Mouse (Mus musculus): ENCODE results near the gene Olfr373. TPM values are rescaled to one million over a fixed set of nuclear protein-coding genes. Genes with fewer than 3 reads are reported as not detected.
A peak's percentile ranks its signal among the peaks of the same experiment; 100 is the strongest.

The Olfr373 gene
- polyA plus RNA-seq, 1 experiment from 2014 or later, result 0.06 TPM

- peak; percentile 93 for DNase-seq (ENCODE audit: low spot score)
- H3K36me3 ChIP-seq, result peaks cover 40% of the 10 kb centered on the region
- WGBS, result 1% methylated on average over 18 of the region's 18 CpGs
- H3K27me3 ChIP-seq (ENCODE audit: insufficient read depth, poor library complexity, severe bottlenecking), result no peaks in the 10 kb centered on the region
- peak overlapping the region; percentile 99 for H3K27ac ChIP-seq
- peak overlapping the region; percentile 83 for H3K4me3 ChIP-seq
- H3K9me3 ChIP-seq, result no peaks in the 10 kb centered on the region
- H3K4me1 ChIP-seq, result peaks cover 30% of the 10 kb centered on the region
Observed at GRCm38 (mm10) chr8:72136302-72136978, 53.5 kb downstream of the Olfr373 start.

GRCm38 (mm10) chr8:72137431-72137830 is 54.5 kb downstream of the Olfr373 start:
- Histone ChIP-seq H3K4me3 (peak overlapping the region; percentile 83), H3K4me1 (peaks cover 28% of the 10 kb centered on the region), H3K9me3 (no peaks in the 10 kb centered on the region), H3K27me3 (ENCODE audit: insufficient read depth, poor library complexity, severe bottlenecking) (no peaks in the 10 kb centered on the region), H3K27ac (peak overlapping the region; percentile 99), H3K36me3 (peaks cover 50% of the 10 kb centered on the region)
- peak; percentile 72 for DNase-seq (ENCODE audit: low spot score)
- 86% methylated on average over 2 of the region's 2 CpGs for WGBS

GRCm38 (mm10) chr8:72138456-72138855 is 55.5 kb downstream of the Olfr373 start:
- 93% methylated on average over 5 of the region's 5 CpGs for WGBS
- Histone ChIP-seq H3K4me3 (no peak overlapping the region), H3K4me1 (peaks cover 18% of the 10 kb centered on the region), H3K27ac (peak overlapping the region; percentile 99; the same call in 1 of the 2 replicates), H3K9me3 (no peaks in the 10 kb centered on the region), H3K27me3 (ENCODE audit: insufficient read depth, poor library complexity, severe bottlenecking) (no peaks in the 10 kb centered on the region), H3K36me3 (peaks cover 60% of the 10 kb centered on the region)
- DNase-seq (ENCODE audit: low spot score), result peak; percentile 64

GRCm38 (mm10) chr8:72143256-72143824 is 60.4 kb downstream of the Olfr373 start:
- Histone ChIP-seq H3K4me3 (no peak overlapping the region), H3K36me3 (peaks cover 100% of the 10 kb centered on the region), H3K27me3 (ENCODE audit: insufficient read depth, poor library complexity, severe bottlenecking) (no peaks in the 10 kb centered on the region), H3K9me3 (no peaks in the 10 kb centered on the region), H3K27ac (no peak overlapping the region), H3K4me1 (peaks cover 26% of the 10 kb centered on the region)
- WGBS, result 84% methylated on average over 13 of the region's 13 CpGs
- DNase-seq (ENCODE audit: low spot score), result peak; percentile 43

- H3K27ac ChIP-seq, result no peak overlapping the region
- DNase-seq (ENCODE audit: low spot score), result peak; percentile 58
- no peaks in the 10 kb centered on the region for H3K9me3 ChIP-seq
- no peaks in the 10 kb centered on the region for H3K27me3 ChIP-seq (ENCODE audit: insufficient read depth, poor library complexity, severe bottlenecking)
- peaks cover 23% of the 10 kb centered on the region for H3K4me1 ChIP-seq
- H3K4me3 ChIP-seq, result no peak overlapping the region
- peaks cover 97% of the 10 kb centered on the region for H3K36me3 ChIP-seq
- 73% methylated on average over 5 of the region's 5 CpGs for WGBS
Observed at GRCm38 (mm10) chr8:72144345-72144975, 61.5 kb downstream of the Olfr373 start.

GRCm38 (mm10) chr8:72145511-72145910 is 62.5 kb downstream of the Olfr373 start:
- Histone ChIP-seq H3K36me3 (peaks cover 97% of the 10 kb centered on the region), H3K4me1 (peaks cover 23% of the 10 kb centered on the region), H3K9me3 (no peaks in the 10 kb centered on the region), H3K27ac (no peak overlapping the region), H3K4me3 (no peak overlapping the region), H3K27me3 (ENCODE audit: insufficient read depth, poor library complexity, severe bottlenecking) (no peaks in the 10 kb centered on the region)
- WGBS, result 80% methylated on average over 3 of the region's 3 CpGs
- DNase-seq (ENCODE audit: low spot score), result no peak

GRCm38 (mm10) chr8:72146056-72146455 is 63.1 kb downstream of the Olfr373 start:
- Histone ChIP-seq H3K36me3 (peaks cover 97% of the 10 kb centered on the region), H3K27me3 (ENCODE audit: insufficient read depth, poor library complexity, severe bottlenecking) (no peaks in the 10 kb centered on the region), H3K27ac (no peak overlapping the region), H3K4me3 (no peak overlapping the region), H3K9me3 (no peaks in the 10 kb centered on the region), H3K4me1 (peaks cover 23% of the 10 kb centered on the region)
- WGBS, result 78% methylated on average over 1 of the region's 1 CpGs
- no peak for DNase-seq (ENCODE audit: low spot score)

GRCm38 (mm10) chr8:72146556-72146955 is 63.6 kb downstream of the Olfr373 start:
- peaks cover 97% of the 10 kb centered on the region for H3K36me3 ChIP-seq
- no peak overlapping the region for H3K27ac ChIP-seq

GRCm38 (mm10) chr8:72147266-72147665 is 64.3 kb downstream of the Olfr373 start:
- Histone ChIP-seq H3K27me3 (ENCODE audit: insufficient read depth, poor library complexity, severe bottlenecking) (no peaks in the 10 kb centered on the region), H3K4me1 (peaks cover 23% of the 10 kb centered on the region), H3K4me3 (no peak overlapping the region), H3K36me3 (peaks cover 97% of the 10 kb centered on the region), H3K9me3 (no peaks in the 10 kb centered on the region), H3K27ac (no peak overlapping the region; the same call in 1 of the 2 replicates)
- 27% methylated on average over 2 of the region's 2 CpGs for WGBS
- no peak for DNase-seq (ENCODE audit: low spot score)

More at GRCm38 (mm10) chr8:72146556-72146955, 63.6 kb downstream of the Olfr373 start:
- no peaks in the 10 kb centered on the region for H3K27me3 ChIP-seq (ENCODE audit: insufficient read depth, poor library complexity, severe bottlenecking)
- H3K4me1 ChIP-seq, result peaks cover 23% of the 10 kb centered on the region
- H3K9me3 ChIP-seq, result no peaks in the 10 kb centered on the region
- no peak overlapping the region for H3K4me3 ChIP-seq
- 91% methylated on average over 3 of the region's 3 CpGs for WGBS
- DNase-seq (ENCODE audit: low spot score), result no peak

GRCm38 (mm10) chr8:72149056-72149455 is 66.1 kb downstream of the Olfr373 start:
- WGBS, result 64% methylated on average over 1 of the region's 1 CpGs
- H3K9me3 ChIP-seq, result no peaks in the 10 kb centered on the region
- H3K27me3 ChIP-seq (ENCODE audit: insufficient read depth, poor library complexity, severe bottlenecking), result no peaks in the 10 kb centered on the region
- peaks cover 96% of the 10 kb centered on the region for H3K36me3 ChIP-seq
- no peak overlapping the region for H3K4me3 ChIP-seq
- no peak overlapping the region for H3K27ac ChIP-seq
- no peak for DNase-seq (ENCODE audit: low spot score)
- peaks cover 23% of the 10 kb centered on the region for H3K4me1 ChIP-seq

GRCm38 (mm10) chr8:72151418-72152078 is 68.6 kb downstream of the Olfr373 start:
- no peaks in the 10 kb centered on the region for H3K27me3 ChIP-seq (ENCODE audit: insufficient read depth, poor library complexity, severe bottlenecking)
- no peak overlapping the region for H3K4me3 ChIP-seq
- WGBS, result 79% methylated on average over 3 of the region's 3 CpGs
- no peak for DNase-seq (ENCODE audit: low spot score)
- peaks cover 12% of the 10 kb centered on the region for H3K4me1 ChIP-seq
- H3K36me3 ChIP-seq, result peaks cover 71% of the 10 kb centered on the region
- H3K27ac ChIP-seq, result no peak overlapping the region
- no peaks in the 10 kb centered on the region for H3K9me3 ChIP-seq
